Mouse (Mus musculus): ENCODE results near the gene Dpy19l1. TPM values are rescaled to one million over a fixed set of nuclear protein-coding genes. Genes with fewer than 3 reads are reported as not detected.

The Dpy19l1 gene
- polyA plus RNA-seq, 1 experiment from 2014 or later = 8.0 TPM

Other genes with a start within 250 kb of the Dpy19l1 start
- not detected in 2 replicates for gene Cypt4, start 122.1 kb upstream of the Dpy19l1 start, polyA plus RNA-seq (2015; fragmentation: Nextera tagmentation; extraction: Ambion mirVana)
- 0.04 and 0.05 TPM in 2 replicates for gene Dpy19l2, start 193.2 kb upstream of the Dpy19l1 start, polyA plus RNA-seq (2015; fragmentation: Nextera tagmentation; extraction: Ambion mirVana)